Mouse (Mus musculus): ENCODE measurements at regions not wholly inside any gene's neighbourhood (a gene's known extent, or its start where the extent isn't known, plus 50 kb on each side); places are given as distances from the start of the nearest gene placed in this dataset.

- TF ChIP-seq CTCF (IDR thresholded peaks at IDR 0.05; ENCODE audit: extremely low read depth, insufficient read depth, low read length) (no peak), POLR2A (IDR thresholded peaks at IDR 0.05; ENCODE audit: extremely low read depth, insufficient read depth, low read length) (no peak)
- H3K4me3 ChIP-seq (ENCODE audit: insufficient read depth, low read length): no peak overlapping the region
- H3K27ac ChIP-seq (ENCODE audit: insufficient read depth, low read length): no peak overlapping the region
- peaks cover 6% of the 10 kb centered on the region for H3K4me1 ChIP-seq (ENCODE audit: control insufficient read depth, insufficient read depth, low read length)
Measured at GRCm38 (mm10) chr16:49965528-49966250, 165.4 kb downstream of the Cd47 start.

GRCm38 (mm10) chr16:49966251-49966588 is 165.9 kb downstream of the Cd47 start:
- Histone ChIP-seq H3K4me3 (ENCODE audit: insufficient read depth, low read length) (no peak overlapping the region), H3K4me1 (ENCODE audit: control insufficient read depth, insufficient read depth, low read length) (peaks cover 6% of the 10 kb centered on the region), H3K27ac (ENCODE audit: insufficient read depth, low read length) (no peak overlapping the region)
- TF ChIP-seq CTCF (IDR thresholded peaks at IDR 0.05; ENCODE audit: extremely low read depth, insufficient read depth, low read length) (no peak), POLR2A (IDR thresholded peaks at IDR 0.05; ENCODE audit: extremely low read depth, insufficient read depth, low read length) (no peak)

GRCm38 (mm10) chr16:49967110-49967509 is 166.8 kb downstream of the Cd47 start:
- Histone ChIP-seq H3K4me3 (ENCODE audit: insufficient read depth, low read length) (no peak overlapping the region), H3K4me1 (ENCODE audit: control insufficient read depth, insufficient read depth, low read length) (peaks cover 6% of the 10 kb centered on the region), H3K27ac (ENCODE audit: insufficient read depth, low read length) (no peak overlapping the region)
- no peak for TF ChIP-seq POLR2A (IDR thresholded peaks at IDR 0.05; ENCODE audit: extremely low read depth, insufficient read depth, low read length)
- TF ChIP-seq CTCF (IDR thresholded peaks at IDR 0.05; ENCODE audit: extremely low read depth, insufficient read depth, low read length): no peak

GRCm38 (mm10) chr16:49968291-49968870 is 168.0 kb downstream of the Cd47 start:
- no peak overlapping the region for H3K27ac ChIP-seq (ENCODE audit: insufficient read depth, low read length)
- peaks cover 6% of the 10 kb centered on the region for H3K4me1 ChIP-seq (ENCODE audit: control insufficient read depth, insufficient read depth, low read length)
- no peak for TF ChIP-seq CTCF (IDR thresholded peaks at IDR 0.05; ENCODE audit: extremely low read depth, insufficient read depth, low read length)
- no peak for TF ChIP-seq POLR2A (IDR thresholded peaks at IDR 0.05; ENCODE audit: extremely low read depth, insufficient read depth, low read length)
- H3K4me3 ChIP-seq (ENCODE audit: insufficient read depth, low read length): no peak overlapping the region

GRCm38 (mm10) chr16:49969035-49969434 is 168.7 kb downstream of the Cd47 start:
- no peak overlapping the region for H3K4me3 ChIP-seq (ENCODE audit: insufficient read depth, low read length)
- TF ChIP-seq CTCF (IDR thresholded peaks at IDR 0.05; ENCODE audit: extremely low read depth, insufficient read depth, low read length): no peak
- no peak for TF ChIP-seq POLR2A (IDR thresholded peaks at IDR 0.05; ENCODE audit: extremely low read depth, insufficient read depth, low read length)
- no peak overlapping the region for H3K27ac ChIP-seq (ENCODE audit: insufficient read depth, low read length)
- H3K4me1 ChIP-seq (ENCODE audit: control insufficient read depth, insufficient read depth, low read length): peaks cover 6% of the 10 kb centered on the region

- H3K4me3 ChIP-seq (ENCODE audit: insufficient read depth, low read length): no peak overlapping the region
- TF ChIP-seq CTCF (IDR thresholded peaks at IDR 0.05; ENCODE audit: extremely low read depth, insufficient read depth, low read length) (no peak), POLR2A (IDR thresholded peaks at IDR 0.05; ENCODE audit: extremely low read depth, insufficient read depth, low read length) (no peak)
- H3K27ac ChIP-seq (ENCODE audit: insufficient read depth, low read length): no peak overlapping the region
- peaks cover 6% of the 10 kb centered on the region for H3K4me1 ChIP-seq (ENCODE audit: control insufficient read depth, insufficient read depth, low read length)
Measured at GRCm38 (mm10) chr16:49969693-49970296, 169.5 kb downstream of the Cd47 start.

GRCm38 (mm10) chr16:49970297-49970804 is 170.0 kb downstream of the Cd47 start:
- Histone ChIP-seq H3K27ac (ENCODE audit: insufficient read depth, low read length) (no peak overlapping the region), H3K4me3 (ENCODE audit: insufficient read depth, low read length) (no peak overlapping the region), H3K4me1 (ENCODE audit: control insufficient read depth, insufficient read depth, low read length) (peaks cover 4% of the 10 kb centered on the region)
- no peak for TF ChIP-seq POLR2A (IDR thresholded peaks at IDR 0.05; ENCODE audit: extremely low read depth, insufficient read depth, low read length)
- no peak for TF ChIP-seq CTCF (IDR thresholded peaks at IDR 0.05; ENCODE audit: extremely low read depth, insufficient read depth, low read length)

GRCm38 (mm10) chr16:49971141-49971555 is 170.8 kb downstream of the Cd47 start:
- Histone ChIP-seq H3K4me3 (ENCODE audit: insufficient read depth, low read length) (no peak overlapping the region), H3K27ac (ENCODE audit: insufficient read depth, low read length) (no peak overlapping the region), H3K4me1 (ENCODE audit: control insufficient read depth, insufficient read depth, low read length) (no peaks in the 10 kb centered on the region)
- TF ChIP-seq CTCF (IDR thresholded peaks at IDR 0.05; ENCODE audit: extremely low read depth, insufficient read depth, low read length) (no peak), POLR2A (IDR thresholded peaks at IDR 0.05; ENCODE audit: extremely low read depth, insufficient read depth, low read length) (no peak)

GRCm38 (mm10) chr16:49977276-49977675 is 176.9 kb downstream of the Cd47 start:
- Histone ChIP-seq H3K4me1 (ENCODE audit: control insufficient read depth, insufficient read depth, low read length) (no peaks in the 10 kb centered on the region), H3K4me3 (ENCODE audit: insufficient read depth, low read length) (no peak overlapping the region), H3K27ac (ENCODE audit: insufficient read depth, low read length) (no peak overlapping the region)
- TF ChIP-seq CTCF (IDR thresholded peaks at IDR 0.05; ENCODE audit: extremely low read depth, insufficient read depth, low read length) (no peak), POLR2A (IDR thresholded peaks at IDR 0.05; ENCODE audit: extremely low read depth, insufficient read depth, low read length) (no peak)

Measured in cortical plate, adult 2 months (tissue).